Comparison of ENCODE assay signal across 8 mouse cellular contexts in genomic region chr5:66861232-66862035, GRCm38 (mm10).
A peak's percentile ranks its signal among the peaks of the same experiment; 100 is the strongest.
DNase-seq lines count a peak whose midpoint lies in the region; ATAC-seq lines count a peak whose summit lies in the region.
"Had no signal": no experiment of that assay in that cellular context is flagged by ENCODE, and none has a peak within 500 bp of the region (broad histone marks: within the 10 kb centered on the region; RNA-seq: fewer than 3 reads in every experiment).

No protein-coding gene starts in this region.

- peak overlapping the region; percentile 7 for H3K4me3 ChIP-seq in megakaryocyte, embryonic 14.5 days (replicated peaks)
- H3K4me3 ChIP-seq in heart, embryonic 14.5 days (ENCODE audit: control insufficient read depth in 1 of 2, insufficient read depth in 1 of 2, low read depth in 1 of 2, low read length in 2 of 2): no peak overlapping the region
- no peak overlapping the region for H3K4me3 ChIP-seq in lung, embryonic 15.5 days
- H3K4me3 ChIP-seq: limb, embryonic 13.5 days had no signal

- no peaks in the 10 kb centered on the region for H3K36me3 ChIP-seq in megakaryocyte, embryonic 14.5 days (replicated peaks; ENCODE audit: low read length)
- no peaks in the 10 kb centered on the region for H3K36me3 ChIP-seq in heart, embryonic 14.5 days (ENCODE audit: control insufficient read depth, insufficient read depth, low read length)
- no peaks in the 10 kb centered on the region for H3K36me3 ChIP-seq in lung, embryonic 15.5 days
- H3K36me3 ChIP-seq: limb, embryonic 13.5 days had no signal

- H3K9me3 ChIP-seq in megakaryocyte, embryonic 14.5 days: peaks cover 28% of the 10 kb centered on the region
- no peaks in the 10 kb centered on the region for H3K9me3 ChIP-seq in heart, embryonic 14.5 days (ENCODE audit: control insufficient read depth, low read length)
- H3K9me3 ChIP-seq in lung, embryonic 15.5 days: no peaks in the 10 kb centered on the region
- H3K9me3 ChIP-seq: limb, embryonic 13.5 days had no signal

- no peaks in the 10 kb centered on the region for H3K27me3 ChIP-seq in megakaryocyte, embryonic 14.5 days (replicated peaks)
- H3K27me3 ChIP-seq in heart, embryonic 14.5 days (ENCODE audit: control insufficient read depth, insufficient read depth, low read length): no peaks in the 10 kb centered on the region
- H3K27me3 ChIP-seq in lung, embryonic 15.5 days: no peaks in the 10 kb centered on the region
- H3K27me3 ChIP-seq: limb, embryonic 13.5 days had no signal

- peak overlapping the region; percentile 46; the same call in 1 of the 2 replicates for H3K9ac ChIP-seq in heart, embryonic 14.5 days (ENCODE audit: low read length)
- no peak overlapping the region for H3K9ac ChIP-seq in lung, embryonic 15.5 days
- H3K9ac ChIP-seq: limb, embryonic 13.5 days had no signal

- peak overlapping the region; percentile 52 for H3K4me2 ChIP-seq in heart, embryonic 14.5 days (ENCODE audit: low read length)
- H3K4me2 ChIP-seq in lung, embryonic 15.5 days: peak overlapping the region; percentile 23; the same call in 1 of the 2 replicates
- H3K4me2 ChIP-seq: limb, embryonic 13.5 days had no signal

- ATAC-seq in megakaryocyte, adult 5-6 weeks (ENCODE audit: poor library complexity, severe bottlenecking): no peak
- no peak for ATAC-seq in heart, embryonic 14.5 days (ENCODE audit: insufficient number of reproducible peaks, insufficient read depth, low FRiP score, low read depth)
- ATAC-seq in lung, embryonic 15.5 days (ENCODE audit: borderline replicate concordance, extremely low read depth, low FRiP score, low TSS enrichment): 0 out of 2 replicates have a peak, but pooled peaks have one; percentile 34

- H3K4me1 ChIP-seq in megakaryocyte, embryonic 14.5 days: no peaks in the 10 kb centered on the region
- peaks cover 12 to 28% of the 10 kb centered on the region in 2 experiments for H3K4me1 ChIP-seq in heart, embryonic 14.5 days (ENCODE audit: control insufficient read depth in 2 of 2, insufficient read depth in 2 of 2, low read length in 2 of 2)
- peaks cover 44% of the 10 kb centered on the region for H3K4me1 ChIP-seq in lung, embryonic 15.5 days

- WGBS in heart, embryonic 14.5 days: 32% methylated on average over 17 of the region's 17 CpGs
- WGBS in lung, embryonic 15.5 days: 24% methylated on average over 17 of the region's 17 CpGs

- H3K27ac ChIP-seq in heart, embryonic 14.5 days (replicated peaks in 1 of 2; ENCODE audit: control insufficient read depth in 1 of 2, insufficient read depth in 1 of 2, low read depth in 2 of 2, low read length in 2 of 2): no peak overlapping the region; a peak in 1 of 4 replicates
- H3K27ac ChIP-seq in lung, embryonic 15.5 days: peak overlapping the region; percentile 66

- no peak for DNase-seq in embryo, embryonic 10.5 days (ENCODE audit: low spot score)
- no peak for DNase-seq in ovary, postnatal 14 days (ENCODE audit: low spot score)
- no peak for DNase-seq in thymus, postnatal 25 days
